Mouse (Mus musculus) spleen, adult 2 months (tissue): ENCODE measurements around the gene 4930563M21Rik.

Experiments used
- CTCF ChIP-seq: fragments of 200-500 bp; IDR thresholded peaks from 2 replicates; pipeline ENCODE4 v1.5.1; 2011; ENCODE audit warnings: mild to moderate bottlenecking, inconsistent platforms; ENCODE audit not compliant: insufficient read depth, insufficient read length, insufficient replicate concordance; ENCODE audit errors: extremely low read depth
- POLR2A ChIP-seq: fragments of 200-500 bp; IDR thresholded peaks from 2 replicates; pipeline ENCODE4 v1.6.1; 2011; ENCODE audit warnings: low read depth, low read length, inconsistent platforms

DNA sequence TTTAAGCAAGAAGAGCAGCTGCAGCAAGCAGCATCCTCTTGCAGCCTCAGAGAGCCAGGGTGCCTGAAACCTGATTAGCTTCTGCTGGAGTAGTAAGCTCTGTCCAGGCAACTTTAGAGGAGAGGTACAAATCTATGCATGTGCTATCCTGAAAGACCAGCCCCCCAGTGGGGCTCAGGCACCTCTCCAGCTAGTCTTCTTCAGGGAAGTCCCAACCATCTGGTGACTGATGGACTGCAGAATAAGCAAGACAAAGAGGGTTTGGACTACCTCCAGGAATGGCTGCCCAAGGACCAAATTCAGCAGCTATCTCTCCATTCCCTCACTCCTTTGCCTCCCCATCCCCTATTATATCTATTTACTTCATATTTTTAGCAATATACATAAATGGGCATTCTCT is 69.0 kb downstream of the 4930563M21Rik start:
- TF ChIP-seq POLR2A (no peak), CTCF (no peak)
